Mouse (Mus musculus): ENCODE data around the gene Ptprh. TPM values are rescaled to one million over a fixed set of nuclear protein-coding genes. Genes with fewer than 3 reads are reported as not detected.

Gene Ptprh
- polyA plus RNA-seq, 1 experiment, result 0.08 TPM

GRCm38 (mm10) chr7:4499034-4499433 lies 104.8 kb downstream of the Ptprh start:
- Histone ChIP-seq H3K4me3 (replicated peaks; ENCODE audit: extremely low read depth, low read depth, low read length) (no peak overlapping the region), H3K4me1 (ENCODE audit: control insufficient read depth, insufficient read depth, low read length) (peaks cover 20% of the 10 kb centered on the region)
- DNase-seq, result no peak
- no peak for TF ChIP-seq CTCF (IDR thresholded peaks at IDR 0.05; ENCODE audit: insufficient read depth, low read length)
- TF ChIP-seq POLR2A (IDR thresholded peaks at IDR 0.05; ENCODE audit: borderline replicate concordance, extremely low read depth, low read depth, low read length), result no peak
- 77% methylated on average over 4 of the region's 4 CpGs for WGBS

Other genes with a start within 250 kb of the Ptprh start
- 0.41 and 0.49 TPM in 2 replicates for gene Gp6, start 206.3 kb downstream of the Ptprh start, polyA plus RNA-seq (2012; rRNA removed)
- gene Rdh13, start 158.4 kb downstream of the Ptprh start, polyA plus RNA-seq (2012; rRNA removed), result 12.8 and 16.4 TPM in 2 replicates
- gene Eps8l1, start 143.4 kb downstream of the Ptprh start, polyA plus RNA-seq (2012; rRNA removed), result 32.7 and 44.8 TPM in 2 replicates
- 92.3 and 108 TPM in 2 replicates for gene Ppp1r12c, start 102.4 kb downstream of the Ptprh start, polyA plus RNA-seq (2012; rRNA removed)
- gene Tnnt1, start 87.7 kb downstream of the Ptprh start, polyA plus RNA-seq (2012; rRNA removed), result 0.81 and 0.89 TPM in 2 replicates
- gene Tnni3, start 79.8 kb downstream of the Ptprh start, polyA plus RNA-seq (2012; rRNA removed), result 428 and 438 TPM in 2 replicates
- gene Dnaaf3, start 71.6 kb downstream of the Ptprh start, polyA plus RNA-seq (2012; rRNA removed), result 16.1 and 17.8 TPM in 2 replicates
- gene Syt5, start 56.5 kb downstream of the Ptprh start, polyA plus RNA-seq (2012; rRNA removed), result 12.6 and 13.8 TPM in 2 replicates
- 10.1 and 14.6 TPM in 2 replicates for gene Tmem86b, start 27.4 kb upstream of the Ptprh start, polyA plus RNA-seq (2012; rRNA removed)
- 99.0 and 112 TPM in 2 replicates for gene Ppp6r1, start 55.0 kb upstream of the Ptprh start, polyA plus RNA-seq (2012; rRNA removed)
- gene Hspbp1, start 81.0 kb upstream of the Ptprh start, polyA plus RNA-seq (2012; rRNA removed), result 38.8 and 39.6 TPM in 2 replicates
- 4.1 and 4.9 TPM in 2 replicates for gene Brsk1, start 86.6 kb upstream of the Ptprh start, polyA plus RNA-seq (2012; rRNA removed)
- gene Tmem150b, start 121.2 kb upstream of the Ptprh start, polyA plus RNA-seq (2012; rRNA removed), result 3.2 and 3.8 TPM in 2 replicates
- gene Kmt5c, start 136.1 kb upstream of the Ptprh start, polyA plus RNA-seq (2012; rRNA removed), result 92.5 and 104 TPM in 2 replicates
- gene Cox6b2, start 149.1 kb upstream of the Ptprh start, polyA plus RNA-seq (2012; rRNA removed), result 52.7 and 87.5 TPM in 2 replicates
- not detected in 2 replicates for gene Fam71e2, start 167.3 kb upstream of the Ptprh start, polyA plus RNA-seq (2012; rRNA removed)
- 0.65 and 0.68 TPM in 2 replicates for gene Il11, start 178.8 kb upstream of the Ptprh start, polyA plus RNA-seq (2012; rRNA removed)
- not detected in 2 replicates for gene Tmem190, start 178.9 kb upstream of the Ptprh start, polyA plus RNA-seq (2012; rRNA removed)
- 59.4 and 97.7 TPM in 2 replicates for gene Tmem238, start 185.6 kb upstream of the Ptprh start, polyA plus RNA-seq (2012; rRNA removed)
- 171 and 204 TPM in 2 replicates for gene Rpl28, start 188.8 kb upstream of the Ptprh start, polyA plus RNA-seq (2012; rRNA removed)
- gene Ube2s, start 208.5 kb upstream of the Ptprh start, polyA plus RNA-seq (2012; rRNA removed), result 135 and 210 TPM in 2 replicates
- 2.5 and 3.4 TPM in 2 replicates for gene Shisa7, start 240.7 kb upstream of the Ptprh start, polyA plus RNA-seq (2012; rRNA removed)

Data from lung, adult 2 months (tissue).